Mouse (Mus musculus) ovary, postnatal 14 days (tissue): Measurements from ENCODE around the gene Tpbgl.

Source experiments
- DNase-seq: peaks from one replicate; pipeline ENCODE4 v3.0.0; 2022; ENCODE audit warnings: low spot score

Gene Tpbgl

DNA sequence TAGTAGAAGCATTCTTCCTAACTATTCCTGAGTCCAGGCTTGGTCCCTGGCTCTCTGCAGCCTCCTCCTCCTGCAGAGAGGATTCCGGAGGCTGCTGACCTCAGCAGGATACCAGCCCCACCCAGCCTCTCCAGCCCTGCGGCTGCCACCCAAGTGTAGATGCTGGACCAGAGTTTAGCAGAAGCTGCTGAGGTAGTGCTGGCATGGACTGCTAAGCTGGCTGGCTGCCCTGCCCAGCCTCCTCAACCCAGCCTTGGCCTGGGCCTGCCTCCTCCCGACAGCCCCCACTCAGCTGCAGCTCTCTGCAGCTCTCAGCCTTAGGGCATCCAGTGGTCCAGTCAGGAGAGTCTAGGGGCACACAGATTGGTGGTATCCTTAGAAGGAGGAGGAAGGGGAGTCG lies 14.3 kb upstream of the Tpbgl start:
- no peak for DNase-seq

- no peak for DNase-seq
These were observed 7.2 kb upstream of the Tpbgl start for GRCm38 (mm10) chr7:99633966-99634665.

DNA sequence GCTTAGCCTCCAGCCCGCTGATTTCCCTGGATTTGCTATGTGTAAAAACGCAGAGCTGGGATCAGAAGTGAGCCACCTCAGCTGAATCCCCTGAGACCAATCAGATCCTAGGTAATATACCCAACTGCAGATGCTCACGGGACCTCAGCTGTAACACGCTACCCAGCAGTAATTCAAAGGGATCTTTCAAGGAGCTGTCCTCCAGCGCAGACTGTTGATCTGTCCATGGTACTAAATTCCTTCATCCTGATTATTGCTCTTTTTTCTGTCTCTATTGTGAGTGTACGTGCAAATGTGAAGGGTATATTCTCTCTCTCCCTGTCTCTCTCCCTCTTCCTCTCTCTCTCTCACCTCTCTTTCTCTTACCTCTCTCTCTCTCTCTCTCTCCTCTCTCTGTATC lies 5.4 kb upstream of the Tpbgl start:
- no peak for DNase-seq

DNA sequence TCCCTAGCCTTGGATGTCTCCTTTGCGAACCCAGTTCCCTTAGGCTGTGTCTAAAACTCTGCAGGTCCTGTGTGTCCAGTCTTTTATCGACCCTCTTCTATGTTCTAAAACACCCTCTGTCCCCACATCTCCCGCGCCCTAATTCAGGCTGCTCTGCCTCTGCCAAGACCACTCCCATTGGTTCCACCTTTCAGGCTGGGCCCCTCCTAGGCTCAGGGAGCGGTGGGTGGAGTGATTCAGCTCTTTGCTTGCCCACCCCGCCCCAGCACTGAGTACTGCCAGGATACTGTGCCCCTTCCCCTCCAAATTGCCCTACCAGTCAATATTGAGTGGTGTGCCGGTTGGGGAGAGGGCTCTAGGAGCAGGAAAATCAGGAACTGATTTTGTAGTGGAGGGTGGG lies 463 bp upstream of the Tpbgl start:
- no peak for DNase-seq

- DNase-seq = peak; percentile 88
These were observed 1.1 kb downstream of the Tpbgl start for GRCm38 (mm10) chr7:99625722-99626375.

GRCm38 (mm10) chr7:99618860-99619259 lies 8.0 kb downstream of the Tpbgl start:
- DNase-seq = peak; percentile 34

GRCm38 (mm10) chr7:99618264-99618663 lies 8.6 kb downstream of the Tpbgl start:
- no peak for DNase-seq

- no peak for DNase-seq
These were observed 19.3 kb downstream of the Tpbgl start for GRCm38 (mm10) chr7:99607632-99608031.

GRCm38 (mm10) chr7:99606766-99607165 lies 20.1 kb downstream of the Tpbgl start:
- DNase-seq = no peak

GRCm38 (mm10) chr7:99606303-99606702 lies 20.6 kb downstream of the Tpbgl start:
- no peak for DNase-seq

- no peak for DNase-seq
These were observed 21.8 kb downstream of the Tpbgl start for GRCm38 (mm10) chr7:99605058-99605457.

DNA sequence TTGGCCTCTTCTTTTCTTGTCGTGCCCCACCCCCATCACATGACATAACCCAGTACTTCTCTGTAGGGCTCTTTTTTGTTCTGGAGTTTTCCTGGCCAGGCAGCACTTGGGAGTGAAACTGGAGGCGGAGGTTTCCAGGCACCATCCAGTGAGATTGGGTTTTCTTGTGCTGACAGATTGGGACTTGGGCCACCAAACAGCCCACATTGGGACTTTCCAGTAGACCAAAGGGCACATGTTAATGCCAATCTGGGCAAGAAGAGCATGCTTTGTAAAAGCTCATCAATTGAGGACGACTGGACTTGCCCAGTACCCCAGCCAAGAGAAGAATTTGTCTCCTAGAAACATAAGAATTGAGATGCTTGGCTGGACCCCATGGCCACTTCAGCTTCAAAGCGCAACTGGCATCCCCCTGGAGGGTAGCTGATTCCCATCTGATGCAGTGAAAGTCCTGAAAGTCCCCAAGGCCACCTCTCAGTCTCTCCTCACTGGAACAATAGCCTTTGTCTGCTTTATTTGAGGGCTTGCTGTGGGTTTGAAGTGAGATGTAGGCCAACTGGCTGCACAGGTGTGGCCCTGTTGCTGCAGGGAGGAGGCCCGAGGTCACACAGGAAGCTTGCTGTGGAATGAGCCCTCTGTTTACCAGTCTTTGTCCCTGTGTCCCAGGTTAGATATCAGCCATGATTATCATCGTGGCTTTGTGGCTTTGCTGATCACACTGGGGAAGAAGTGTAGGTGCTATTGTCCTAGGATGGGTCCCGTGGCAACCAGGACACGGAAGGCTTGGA lies 22.8 kb downstream of the Tpbgl start:
- no peak for DNase-seq

- DNase-seq = no peak
These were observed 28.2 kb downstream of the Tpbgl start for GRCm38 (mm10) chr7:99598722-99599121.

DNA sequence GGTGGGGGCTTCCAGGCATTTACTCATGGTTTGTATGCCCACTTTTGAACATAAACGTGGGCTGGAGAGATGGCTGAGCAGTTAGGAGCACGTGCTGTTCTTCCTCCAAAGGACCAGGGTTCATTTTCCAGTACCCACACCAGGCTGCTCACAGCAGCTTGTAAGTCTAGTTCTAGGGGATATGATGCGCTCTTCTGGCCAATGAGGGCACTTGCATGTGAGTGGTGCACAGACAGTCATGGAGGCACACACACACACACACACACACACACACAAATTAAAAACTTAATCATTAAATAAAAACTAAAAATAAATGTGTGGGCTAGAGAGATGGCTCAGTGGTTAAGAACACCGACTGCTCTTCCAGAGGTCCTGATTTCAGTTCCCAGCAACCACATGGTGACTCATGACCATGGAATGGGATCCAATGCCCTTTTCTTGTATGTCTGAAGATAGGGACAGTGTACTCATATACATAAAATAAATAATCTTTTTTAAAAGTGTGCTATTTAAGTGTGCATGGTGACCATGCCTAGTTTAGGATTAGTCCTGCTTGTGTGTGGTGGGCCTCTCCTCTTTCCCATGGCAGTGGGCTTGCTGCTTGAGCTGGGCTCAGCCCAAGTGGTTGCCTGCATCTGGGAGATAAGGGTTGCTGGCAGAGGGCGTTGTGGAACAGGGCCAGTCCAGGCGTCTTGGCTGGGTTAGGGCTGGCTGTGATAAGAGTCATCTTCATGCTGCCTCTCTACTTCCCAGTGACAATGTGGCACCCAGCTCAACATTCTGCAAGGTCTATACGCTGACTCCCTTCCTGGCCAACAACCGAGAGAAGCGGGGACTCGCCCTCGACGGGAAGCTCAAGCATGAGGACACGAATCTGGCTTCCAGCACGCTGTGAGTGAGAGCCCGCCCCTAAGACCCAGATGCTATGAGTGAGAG lies 32.8 kb downstream of the Tpbgl start:
- DNase-seq = no peak

GRCm38 (mm10) chr7:99592669-99593068 lies 34.2 kb downstream of the Tpbgl start:
- DNase-seq = no peak

GRCm38 (mm10) chr7:99590646-99591045 lies 36.3 kb downstream of the Tpbgl start:
- DNase-seq = no peak

DNA sequence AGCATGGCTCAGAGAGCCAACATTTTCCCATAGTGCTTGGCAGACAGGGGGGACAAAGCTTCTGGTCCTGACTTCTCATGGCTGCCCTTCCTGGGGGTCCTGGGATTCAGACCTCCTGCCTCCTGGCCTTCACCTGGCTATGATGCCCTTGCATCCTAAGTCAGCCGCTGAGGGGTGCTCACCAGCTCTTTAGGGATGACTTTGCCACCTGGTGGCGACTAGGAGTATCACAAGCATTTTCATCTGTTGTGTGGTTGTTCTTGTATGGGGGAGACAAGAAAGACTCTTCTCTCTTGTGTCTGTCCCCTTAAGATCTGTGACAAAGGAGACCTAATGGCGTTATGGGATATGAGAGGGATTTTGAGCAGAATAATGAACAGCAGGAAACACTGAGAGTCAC lies 36.8 kb downstream of the Tpbgl start:
- peak; percentile 58 for DNase-seq

- DNase-seq = no peak
These were observed 40.9 kb downstream of the Tpbgl start for GRCm38 (mm10) chr7:99585976-99586375.

DNA sequence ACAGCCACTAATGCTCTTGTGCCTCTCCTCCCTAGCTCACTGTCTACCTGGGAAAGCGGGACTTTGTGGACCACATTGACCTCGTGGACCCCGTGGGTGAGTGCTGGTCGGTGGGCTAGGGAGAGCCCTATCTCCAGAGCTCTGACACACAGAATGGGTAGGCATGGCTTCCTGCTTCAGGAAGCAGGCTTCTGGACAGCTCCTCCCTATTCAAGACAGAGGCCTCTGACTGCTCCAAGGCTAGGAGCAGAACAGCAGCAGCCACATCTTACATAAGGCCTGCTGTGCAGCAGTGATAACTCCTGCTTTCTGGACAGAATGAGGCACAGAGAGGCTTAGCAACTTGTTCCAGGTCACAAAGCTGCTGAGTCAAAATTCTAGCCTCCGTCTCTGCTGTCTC lies 43.3 kb downstream of the Tpbgl start:
- no peak for DNase-seq

DNA sequence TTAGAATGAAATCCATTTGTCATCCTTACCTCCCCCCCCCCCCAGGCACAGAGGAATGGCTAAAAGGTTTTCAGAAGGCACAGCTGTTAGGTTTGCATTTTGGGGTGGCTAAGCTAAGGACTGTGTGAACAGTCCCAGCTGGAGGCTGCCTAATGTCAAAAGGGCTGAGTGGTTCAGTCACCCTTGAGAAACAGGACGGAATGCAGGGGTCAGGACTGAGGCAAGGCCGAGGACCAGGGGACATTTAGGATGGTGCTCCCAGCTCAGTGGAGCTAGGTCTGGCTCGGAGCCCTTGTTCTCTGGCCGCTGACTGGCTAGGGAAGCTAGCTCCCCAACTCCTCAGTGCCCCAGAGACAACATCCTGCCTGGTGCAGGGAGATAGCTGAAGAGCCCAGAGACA lies 44.0 kb downstream of the Tpbgl start:
- no peak for DNase-seq

DNA sequence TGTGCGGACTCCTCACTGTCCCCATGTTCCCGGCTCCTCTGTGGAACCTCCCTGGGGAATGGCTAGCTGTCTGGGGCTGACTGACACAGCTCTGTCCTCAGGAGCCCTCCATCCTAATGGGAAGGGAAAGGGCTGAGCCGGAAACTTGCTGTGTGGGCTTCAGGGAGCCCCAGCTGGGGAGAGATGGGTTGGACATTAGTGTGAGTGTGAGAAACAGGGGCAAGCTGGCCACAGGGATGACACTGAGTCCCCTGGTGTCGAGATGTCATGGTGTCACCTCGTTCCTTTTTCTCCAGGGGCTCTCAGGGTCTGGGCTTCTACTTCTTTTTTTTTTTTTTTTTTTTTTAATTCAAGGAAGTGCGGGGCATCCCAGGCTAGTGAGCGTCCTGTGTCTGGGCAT lies 44.6 kb downstream of the Tpbgl start:
- no peak for DNase-seq

DNA sequence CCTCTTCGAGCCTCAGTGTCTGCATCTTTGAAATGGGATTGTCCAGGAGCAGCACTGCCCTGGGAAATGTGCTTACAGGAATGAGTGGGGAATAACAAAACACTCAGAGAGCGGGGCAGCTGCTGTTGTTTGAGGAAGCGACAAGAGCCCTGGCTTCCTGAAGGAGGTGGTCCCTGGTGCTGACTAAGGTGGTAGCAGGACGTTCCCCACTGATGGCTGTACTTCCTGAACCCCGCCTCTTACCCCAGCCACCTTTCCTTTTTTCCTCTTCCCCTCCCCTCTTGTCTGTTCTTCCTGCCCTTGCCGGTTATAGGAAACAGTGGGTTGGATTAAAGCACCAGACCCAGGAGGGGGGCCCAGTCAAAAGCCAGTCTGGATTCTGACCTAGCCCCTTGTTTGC lies 46.7 kb downstream of the Tpbgl start:
- no peak for DNase-seq
